Mouse (Mus musculus) brain, adult 2 months (tissue): ENCODE measurements around the gene Zbtb1.
"Not testable (repeated sequence)": the region's sequence is repeated elsewhere in the genome, so short reads cannot be mapped to it uniquely, and the experiment has no call there.

Experiments used
- DNase-seq: peaks from one replicate; pipeline ENCODE4 v3.0.0; 2011; ENCODE audit warnings: low read depth, low spot score

Zbtb1 gene

GRCm38 (mm10) chr12:76404836-76405182 lies 34.7 kb downstream of the Zbtb1 start:
- no peak for DNase-seq

GRCm38 (mm10) chr12:76405183-76405970 lies 35.3 kb downstream of the Zbtb1 start:
- peak; percentile 60 for DNase-seq

- DNase-seq: no peak
These were observed 35.9 kb downstream of the Zbtb1 start for GRCm38 (mm10) chr12:76405971-76406370.

GRCm38 (mm10) chr12:76407184-76407583 lies 37.1 kb downstream of the Zbtb1 start:
- DNase-seq: no peak

- DNase-seq: no peak
These were observed 39.1 kb downstream of the Zbtb1 start for GRCm38 (mm10) chr12:76409166-76409565.

GRCm38 (mm10) chr12:76415383-76416010 lies 45.4 kb downstream of the Zbtb1 start:
- DNase-seq: no peak

GRCm38 (mm10) chr12:76417433-76417854 lies 47.4 kb downstream of the Zbtb1 start, which contains the start of gene Ppp1r36:
Gene Ppp1r36 (plus strand): TSS chr12:76417538.
- no peak for DNase-seq

- no peak for DNase-seq
These were observed 48.3 kb downstream of the Zbtb1 start for GRCm38 (mm10) chr12:76418346-76418745.

GRCm38 (mm10) chr12:76425256-76425655 lies 55.2 kb downstream of the Zbtb1 start:
- DNase-seq: no peak

- no peak for DNase-seq
These were observed 57.5 kb downstream of the Zbtb1 start for GRCm38 (mm10) chr12:76427546-76427945.

- peak; percentile 22 for DNase-seq
These were observed 60.9 kb downstream of the Zbtb1 start for GRCm38 (mm10) chr12:76430879-76431406.

GRCm38 (mm10) chr12:76431431-76431830 lies 61.4 kb downstream of the Zbtb1 start:
- no peak for DNase-seq

GRCm38 (mm10) chr12:76434111-76434510 lies 64.0 kb downstream of the Zbtb1 start:
- no peak for DNase-seq

GRCm38 (mm10) chr12:76435084-76435483 lies 65.0 kb downstream of the Zbtb1 start:
- DNase-seq: no peak

- no peak for DNase-seq
These were observed 65.5 kb downstream of the Zbtb1 start for GRCm38 (mm10) chr12:76435549-76435948.

GRCm38 (mm10) chr12:76443488-76443887 lies 73.4 kb downstream of the Zbtb1 start:
- not testable (repeated sequence) for DNase-seq

- no peak for DNase-seq
These were observed 74.3 kb downstream of the Zbtb1 start for GRCm38 (mm10) chr12:76444359-76444772.

- DNase-seq: no peak
These were observed 74.8 kb downstream of the Zbtb1 start for GRCm38 (mm10) chr12:76444862-76445261.

- DNase-seq: no peak
These were observed 76.1 kb downstream of the Zbtb1 start for GRCm38 (mm10) chr12:76446201-76446600.
